18 mouse cellular contexts compared by ENCODE assay signal in the genomic region with DNA sequence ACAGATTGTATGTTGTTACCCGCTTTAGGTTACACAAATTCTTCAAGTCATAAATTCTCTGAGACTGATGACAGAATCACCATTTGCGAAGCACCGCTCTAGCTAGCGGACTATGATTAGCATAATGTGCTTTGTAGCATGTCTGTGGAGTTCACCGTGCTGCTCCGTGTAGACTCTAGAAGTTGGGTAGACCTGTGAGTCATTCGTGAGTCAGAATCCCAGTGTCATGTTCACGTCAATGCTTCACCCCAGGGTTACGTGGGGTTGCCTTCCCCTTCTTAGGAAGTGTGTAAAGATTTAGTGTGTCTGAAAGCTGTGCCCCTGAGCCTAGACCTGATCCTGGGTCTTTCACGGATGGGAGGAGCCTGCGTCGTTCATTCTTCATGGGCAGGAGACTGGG. TPM values are rescaled to one million over a fixed set of nuclear protein-coding genes. Genes with fewer than 3 reads are reported as not detected.
DNase-seq lines count a peak whose midpoint lies in the region; ATAC-seq and TF ChIP-seq lines count a peak whose summit lies in the region.
"Had no signal": no experiment of that assay in that cellular context is flagged by ENCODE, and none has a peak within 500 bp of the region (broad histone marks: within the 10 kb centered on the region; RNA-seq: fewer than 3 reads in every experiment).

No protein-coding gene starts in this region.

- no peak overlapping the region for H3K9ac ChIP-seq in intestine, postnatal 0 days (ENCODE audit: low read depth, low read length)
- H3K9ac ChIP-seq: midbrain, embryonic 13.5 days had no signal

- no peaks in the 10 kb centered on the region for H3K27me3 ChIP-seq in Patski
- H3K27me3 ChIP-seq in intestine, postnatal 0 days (replicated peaks; ENCODE audit: control insufficient read depth, insufficient read depth, low read length), result no peaks in the 10 kb centered on the region
- H3K27me3 ChIP-seq: midbrain, embryonic 13.5 days had no signal

- DNase-seq in adrenal gland, adult 2 months, result peak; percentile 83
- DNase-seq in adrenal gland, postnatal 4 days (ENCODE audit: low spot score in 2 of 2), result no peak
- DNase-seq in Patski (ENCODE audit: low read depth, low spot score), result peak; percentile 43
- no peak for DNase-seq in left cerebral cortex, postnatal 4 days
- DNase-seq: cerebellum, adult 18-20 months; kidney, postnatal 10 days; thymus, postnatal 14 days had no signal

- H3K9me3 ChIP-seq in intestine, postnatal 0 days (ENCODE audit: control insufficient read depth), result no peaks in the 10 kb centered on the region
- H3K9me3 ChIP-seq: limb, embryonic 10.5 days; midbrain, embryonic 13.5 days had no signal

- H3K4me1 ChIP-seq in intestine, postnatal 0 days (replicated peaks; ENCODE audit: control insufficient read depth, insufficient read depth, low read length), result no peaks in the 10 kb centered on the region
- H3K4me1 ChIP-seq: limb, embryonic 10.5 days; midbrain, embryonic 13.5 days had no signal

- H3K27ac ChIP-seq in intestine, postnatal 0 days (ENCODE audit: low read depth, low read length), result no peak overlapping the region
- H3K27ac ChIP-seq: limb, embryonic 10.5 days; midbrain, embryonic 13.5 days had no signal

- CTCF ChIA-PET in Patski (lab: Charles Lee), result no interaction called here

- in situ Hi-C loops in Patski (cut with MboI; ENCODE audit: low pct_unique_long_range_greater_than_20kb), result no loop called here

- H3K4me3 ChIP-seq in intestine, postnatal 0 days (ENCODE audit: low read depth, low read length), result no peak overlapping the region
- H3K4me3 ChIP-seq: limb, embryonic 10.5 days; midbrain, embryonic 13.5 days had no signal

- H3K4me2 ChIP-seq in intestine, postnatal 0 days (replicated peaks; ENCODE audit: low read depth), result no peak overlapping the region
- H3K4me2 ChIP-seq: midbrain, embryonic 13.5 days had no signal

- no peak for TF ChIP-seq CTCF in Patski (IDR thresholded peaks at IDR 0.05)
- no peak for TF ChIP-seq CTCF in intestine, postnatal 0 days (IDR thresholded peaks at IDR 0.05; ENCODE audit: low read depth)

- peak; percentile 84 for ATAC-seq in Patski
- ATAC-seq in common myeloid progenitor, adult 5-6 weeks (replicated peaks; ENCODE audit: low read depth, poor library complexity, severe bottlenecking), result peak; percentile 31
- peak; percentile 34 for ATAC-seq in megakaryocyte progenitor cell, adult 5-6 weeks (replicated peaks; ENCODE audit: poor library complexity)
- ATAC-seq in cerebellum, adult (ENCODE audit: insufficient number of reproducible peaks, low FRiP score, low TSS enrichment), result no peak
- ATAC-seq in intestine, postnatal 0 days, result no peak
- ATAC-seq: inflammation-experienced regulatory T-cells, adult 6 months; lung, postnatal 0 days; midbrain, embryonic 13.5 days had no signal

- intact Hi-C loops in left cerebral cortex, postnatal 4 days (cut with DNase I), result no loop called here

- peaks cover 15% of the 10 kb centered on the region; the same call in 1 of the 2 replicates for H3K36me3 ChIP-seq in intestine, postnatal 0 days (ENCODE audit: control insufficient read depth, insufficient read depth)

- POLR2A ChIA-PET in Patski (lab: Charles Lee), result no interaction called here

- 89% methylated on average over 12 of the region's 12 CpGs for WGBS in intestine, postnatal 0 days

RNA-seq across cellular contexts. Expression of gene Gm21970, which starts 6.5 kb away (rescaled TPM):
- total RNA-seq in adrenal gland, adult 2 months (2021), result under 1 TPM in 1 of 2 experiments, not detected in 1; 0.69 TPM
- polyA plus RNA-seq in adrenal gland, adult 2 months (2012; rRNA removed), result not detected in 2 replicates
- under 1 TPM in 1 of 2 experiments, not detected in 1; 0.59 TPM for total RNA-seq in adrenal gland, postnatal 4 days (2021)
- polyA plus RNA-seq in Patski (2021), result 3.8 TPM
- total RNA-seq in common myeloid progenitor, adult 5-6 weeks (2017), result not detected in 2 replicates
- not detected in 2 replicates for total RNA-seq in megakaryocyte progenitor cell, adult 5-6 weeks (2015)
- not detected in 2 replicates for total RNA-seq in megakaryocyte progenitor cell, adult 5-6 weeks (2017)
- not detected for total RNA-seq in left cerebral cortex, postnatal 4 days (2021)
- polyA plus RNA-seq in intestine, postnatal 0 days (2015; fragmentation: Nextera tagmentation; extraction: Ambion mirVana), result not detected in 2 replicates
- total RNA-seq: heart, adult 8-10 months; heart, postnatal 25 days had no signal
- polyA plus RNA-seq: limb, embryonic 10.5 days; lung, postnatal 0 days; midbrain, embryonic 13.5 days; neural tube, embryonic 14.5 days had no signal

RNA-seq across cellular contexts. Expression of gene Il10rb, which starts 7.9 kb away (rescaled TPM):
- 100 to 1,000 TPM; 255 to 258 TPM for total RNA-seq in adrenal gland, adult 2 months (2021)
- polyA plus RNA-seq in adrenal gland, adult 2 months (2012; rRNA removed), result 97.1 and 107 TPM in 2 replicates
- 100 to 1,000 TPM; 115 to 126 TPM for total RNA-seq in adrenal gland, postnatal 4 days (2021)
- 50.0 TPM for polyA plus RNA-seq in Patski (2021)
- total RNA-seq in common myeloid progenitor, adult 5-6 weeks (2017), result 34.8 and 53.2 TPM in 2 replicates
- 42.7 and 46.2 TPM in 2 replicates for total RNA-seq in megakaryocyte progenitor cell, adult 5-6 weeks (2015)
- 36.6 and 39.2 TPM in 2 replicates for total RNA-seq in megakaryocyte progenitor cell, adult 5-6 weeks (2017)
- total RNA-seq in left cerebral cortex, postnatal 4 days (2021), result 1 to 10 TPM; 7.0 to 7.8 TPM
- polyA plus RNA-seq in intestine, postnatal 0 days (2015; fragmentation: Nextera tagmentation; extraction: Ambion mirVana), result 123 and 124 TPM in 2 replicates

RNA-seq across cellular contexts. Expression of gene Ifnar2, which starts 25.4 kb away (rescaled TPM):
- 100 to 1,000 TPM; 112 to 134 TPM for total RNA-seq in adrenal gland, adult 2 months (2021)
- 225 and 282 TPM in 2 replicates for polyA plus RNA-seq in adrenal gland, adult 2 months (2012; rRNA removed)
- total RNA-seq in adrenal gland, postnatal 4 days (2021), result 10 to 100 TPM; 68.7 to 72.6 TPM
- polyA plus RNA-seq in Patski (2021), result 97.8 TPM
- total RNA-seq in common myeloid progenitor, adult 5-6 weeks (2017), result 88.3 and 115 TPM in 2 replicates
- total RNA-seq in megakaryocyte progenitor cell, adult 5-6 weeks (2015), result 146 and 154 TPM in 2 replicates
- total RNA-seq in megakaryocyte progenitor cell, adult 5-6 weeks (2017), result 113 and 122 TPM in 2 replicates
- total RNA-seq in left cerebral cortex, postnatal 4 days (2021), result 10 to 100 TPM; 26.5 to 28.6 TPM
- polyA plus RNA-seq in intestine, postnatal 0 days (2015; fragmentation: Nextera tagmentation; extraction: Ambion mirVana), result 68.4 and 75.5 TPM in 2 replicates

Comparison
In these comparisons a context has a peak if more than half of its experiments do, and no peak if none do; other contexts are left out.
1. DNase-seq: peak in adrenal gland, adult 2 months (single experiment) and Patski (single experiment); none in adrenal gland, postnatal 4 days (0 of 2) and left cerebral cortex, postnatal 4 days (single experiment).
2. ATAC-seq: peak in Patski (single experiment), common myeloid progenitor, adult 5-6 weeks (single experiment) and megakaryocyte progenitor cell, adult 5-6 weeks (single experiment); none in cerebellum, adult (single experiment) and intestine, postnatal 0 days (single experiment).